Mouse (Mus musculus) adrenal gland, postnatal 4 days (tissue): ENCODE results near the gene Lrig3. TPM values are rescaled to one million over a fixed set of nuclear protein-coding genes. Genes with fewer than 3 reads are reported as not detected.
A peak's percentile ranks its signal among the peaks of the same experiment; 100 is the strongest.

Experiments used
- DNase-seq, 2 experiments: peaks; one replicate each; pipeline ENCODE4 v3.0.0; 2021 to 2022; ENCODE audit warnings: low spot score in 2 of 2, mixed read lengths in 2 of 2
- long read RNA-seq, 2 experiments: library from polyadenylated mRNA; stranded (forward); transcript quantifications; one replicate each; pipeline ENCODE4 v2.0.0; 2021
- total RNA-seq, 2 experiments: library from RNA; stranded (reverse); gene quantifications; 2 replicates each; pipeline ENCODE4 v1.2.3; 2021

Gene Lrig3
- 10 to 100 TPM in 1 of 2 experiments, 1 to 10 TPM in 1; 9.2 to 12.9 TPM for total RNA-seq
- long read RNA-seq, experiment 1, full-length matches to known transcripts, result 2 of 2 reads
- long read RNA-seq, experiment 1, partial matches to known transcripts, result 0 of 2 reads
- long read RNA-seq, experiment 1, other reads (novel, unspliced or antisense), result 0 of 2 reads
- long read RNA-seq, experiment 2, full-length matches to known transcripts, result 10 of 14 reads
- long read RNA-seq, experiment 2, partial matches to known transcripts, result 3 of 14 reads
- long read RNA-seq, experiment 2, other reads (novel, unspliced or antisense), result 1 of 14 reads

DNA sequence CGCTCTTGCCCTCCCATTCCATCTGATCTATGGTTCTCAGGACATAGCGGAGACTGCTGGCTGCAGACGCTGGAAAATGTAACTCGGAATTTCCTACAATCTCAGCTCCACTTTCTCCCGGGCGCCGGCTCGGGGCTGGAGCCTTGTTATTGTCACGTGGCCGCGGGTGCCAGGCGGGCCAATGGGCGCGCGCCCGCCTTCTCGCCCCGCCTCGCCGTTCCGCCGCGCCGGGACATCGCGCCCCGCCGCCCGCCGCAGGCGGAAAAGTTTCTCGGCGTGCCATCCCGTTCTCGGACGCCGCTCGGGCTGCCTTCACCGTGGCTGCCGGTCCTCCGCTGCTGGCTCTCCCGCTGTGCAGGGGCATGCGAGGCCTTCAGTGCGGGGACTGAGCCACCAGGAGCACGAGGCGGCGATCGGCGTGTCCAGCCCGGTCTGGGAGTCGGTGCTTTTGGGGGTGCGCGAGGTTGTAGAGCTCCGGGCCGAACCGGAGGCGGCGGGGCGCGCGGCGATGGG, at the start of gene Lrig3:
TSS of gene Lrig3 (plus strand) at position 201 of the 513 bp plus-strand sequence.
- peak; percentile 45 to 55 for DNase-seq

DNA sequence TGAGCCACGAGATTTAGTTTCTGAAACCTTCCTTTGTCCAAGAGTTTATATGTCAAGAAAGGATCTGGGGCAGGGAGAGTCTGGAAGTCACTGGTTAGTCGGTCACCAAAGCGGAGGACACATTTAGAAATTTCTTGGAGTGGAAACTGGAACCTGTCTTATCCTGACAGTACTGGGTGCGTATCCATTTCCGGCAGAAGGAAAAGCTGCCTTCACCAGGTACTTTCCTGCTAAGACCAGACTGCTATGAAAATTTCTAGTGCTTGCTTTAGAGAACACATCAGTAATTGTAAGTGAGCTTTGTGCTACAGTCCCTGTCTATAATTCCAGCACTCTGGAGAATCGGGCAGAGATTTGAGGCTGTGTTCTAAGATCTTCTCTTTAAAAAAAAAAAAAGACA, 49.2 kb upstream of the Lrig3 start:
- no peak for DNase-seq

GRCm38 (mm10) chr10:125917436-125917871, 48.5 kb upstream of the Lrig3 start:
- no peak for DNase-seq

DNA sequence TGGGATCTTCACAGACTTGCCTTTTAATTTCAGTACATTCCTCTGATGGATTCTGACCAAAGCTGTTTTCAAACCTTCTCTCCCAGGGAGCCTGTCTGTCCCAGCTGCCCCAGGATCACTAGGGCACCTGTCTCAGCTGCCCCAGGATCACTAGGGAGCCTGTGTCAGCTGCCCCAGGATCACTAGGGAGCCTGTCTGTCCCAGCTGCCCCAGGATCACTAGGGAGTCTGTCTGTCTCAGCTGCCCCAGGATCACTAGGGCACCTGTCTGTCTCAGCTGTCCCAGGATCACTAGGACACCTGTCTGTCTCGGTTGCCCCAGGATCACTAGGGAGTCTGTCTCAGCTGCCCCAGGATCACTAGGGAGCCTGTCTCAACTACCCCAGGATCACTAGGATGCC, 47.0 kb upstream of the Lrig3 start:
- DNase-seq, result no peak

- DNase-seq, result no peak
Measured at GRCm38 (mm10) chr10:125921654-125922446, 44.1 kb upstream of the Lrig3 start.

GRCm38 (mm10) chr10:125929961-125930360, 36.0 kb upstream of the Lrig3 start:
- no peak for DNase-seq

DNA sequence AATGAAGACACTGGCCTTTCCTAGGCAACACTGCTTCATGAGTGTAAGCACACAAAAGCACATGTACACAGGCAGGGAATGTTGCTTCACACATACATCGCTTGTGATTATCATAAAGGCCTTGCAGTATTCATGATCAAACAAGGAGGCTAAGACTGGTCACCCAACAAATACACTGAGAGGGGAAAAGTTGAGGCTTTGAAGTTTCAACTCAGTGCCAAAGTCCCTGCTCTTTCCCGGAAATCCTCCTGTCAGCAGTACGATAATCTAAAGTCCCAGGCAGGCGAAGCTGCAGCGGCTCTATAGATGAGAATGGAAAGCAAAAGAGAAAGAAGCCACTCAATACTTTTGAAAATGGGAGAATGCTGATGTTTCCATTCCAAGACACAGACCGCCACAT, 32.6 kb upstream of the Lrig3 start:
- DNase-seq, result no peak

GRCm38 (mm10) chr10:125934095-125934494, 31.9 kb upstream of the Lrig3 start:
- no peak for DNase-seq

DNA sequence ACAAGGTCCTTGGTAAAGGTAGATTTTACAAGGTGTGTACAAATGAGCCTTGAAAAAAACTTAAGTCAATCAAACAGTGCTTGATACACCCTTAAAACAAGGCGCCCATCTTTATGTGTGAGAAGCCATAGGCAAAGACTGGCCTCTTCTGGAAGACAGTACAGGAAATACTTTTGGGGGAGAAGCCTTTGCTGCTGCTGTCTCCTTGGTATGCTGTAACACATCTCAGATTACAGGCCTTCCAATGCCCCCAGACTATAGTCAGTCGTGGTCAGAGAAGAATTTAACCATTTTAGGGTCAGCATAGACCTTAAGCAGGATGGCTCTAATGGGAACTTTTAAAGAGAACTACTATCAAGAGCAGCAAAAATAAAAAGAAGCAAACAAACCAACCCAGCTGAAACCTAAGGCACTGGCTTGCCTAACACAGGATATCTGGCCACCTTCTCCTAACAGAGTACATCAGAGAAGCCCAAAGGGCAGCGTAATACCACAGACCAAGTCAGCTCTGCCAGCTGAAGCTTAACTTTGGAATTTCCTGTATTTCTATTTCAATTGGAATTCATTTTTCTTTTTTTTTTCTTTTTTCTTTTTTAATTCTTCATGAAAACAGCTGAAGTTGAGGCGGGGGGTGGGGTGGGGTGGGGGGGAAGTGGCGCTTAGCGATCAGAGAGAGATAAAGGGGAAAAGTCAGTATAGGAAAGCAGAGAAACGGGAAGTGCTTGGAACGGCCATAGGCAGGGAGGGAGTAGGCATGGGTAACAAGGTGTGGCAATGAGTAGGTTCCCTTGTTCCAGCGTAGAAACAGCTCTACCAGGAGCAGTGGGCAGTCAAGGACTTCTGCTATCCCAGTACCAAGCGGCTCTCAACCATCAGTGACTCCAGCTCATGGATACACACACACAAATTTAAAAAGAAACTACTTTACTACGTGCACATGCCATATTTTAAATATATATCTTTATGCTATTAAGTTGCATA, 28.2 kb upstream of the Lrig3 start:
- no peak for DNase-seq

GRCm38 (mm10) chr10:125938528-125939402, 27.2 kb upstream of the Lrig3 start:
- no peak for DNase-seq

GRCm38 (mm10) chr10:125940316-125941059, 25.5 kb upstream of the Lrig3 start:
- no peak for DNase-seq

- no peak for DNase-seq
Measured at GRCm38 (mm10) chr10:125943098-125943497, 22.9 kb upstream of the Lrig3 start.

DNA sequence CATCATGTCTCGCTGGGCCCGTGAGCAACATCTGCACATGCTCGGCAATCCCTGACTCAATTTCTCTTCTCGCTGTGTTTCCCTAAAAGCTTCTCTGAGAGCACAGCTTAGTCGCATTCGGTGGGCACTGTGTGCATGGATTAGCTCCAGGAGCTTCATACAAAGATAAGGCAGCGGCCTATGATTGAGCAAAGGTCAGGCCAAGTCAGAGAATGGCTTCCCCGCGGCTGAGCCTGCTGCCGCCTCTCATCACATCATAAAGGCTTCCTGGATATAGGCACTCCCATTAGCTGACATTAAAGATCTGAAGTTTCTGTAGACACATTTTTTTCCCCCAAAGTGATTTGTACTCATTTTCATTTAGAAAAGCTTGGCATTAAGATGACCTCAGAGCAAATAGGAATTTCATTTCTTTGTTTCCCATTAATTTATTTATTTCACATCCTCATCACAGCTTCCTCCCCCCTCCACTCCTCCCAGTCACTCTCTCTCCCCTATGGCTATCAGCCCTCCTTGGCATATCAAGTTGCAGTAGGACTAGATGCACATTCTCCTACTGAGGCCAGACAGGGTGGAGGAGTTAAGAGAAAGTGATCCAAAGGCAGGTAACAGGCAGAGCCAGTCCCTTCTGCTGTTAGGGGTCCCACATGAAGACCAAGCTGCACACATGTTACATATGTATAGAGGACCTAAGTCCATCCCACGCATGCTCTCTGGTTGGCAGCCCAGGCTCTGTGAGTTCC, 21.0 kb upstream of the Lrig3 start:
- no peak for DNase-seq

- DNase-seq, result no peak
Measured at GRCm38 (mm10) chr10:125948842-125949474, 17.0 kb upstream of the Lrig3 start.

GRCm38 (mm10) chr10:125951633-125952032, 14.3 kb upstream of the Lrig3 start:
- no peak for DNase-seq

DNA sequence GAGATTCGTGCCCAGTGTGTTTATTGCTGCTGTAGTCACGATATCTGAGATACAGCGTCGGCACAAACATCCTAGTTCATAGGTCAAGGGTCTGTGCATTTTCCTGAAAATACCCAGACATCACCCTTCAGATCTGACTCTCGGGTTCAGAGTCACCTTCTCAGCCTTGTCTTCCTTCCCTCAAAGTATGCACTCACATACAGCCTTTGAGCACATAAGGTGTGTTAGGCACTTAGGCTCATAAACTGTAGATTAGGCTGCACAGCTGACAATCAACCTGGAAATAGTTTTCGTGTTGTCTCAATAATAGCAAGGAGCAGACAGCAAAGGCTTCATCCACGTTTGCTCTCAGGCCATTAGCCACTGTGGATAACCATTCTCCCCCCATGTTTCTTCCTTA, 11.6 kb upstream of the Lrig3 start:
- DNase-seq, result no peak

GRCm38 (mm10) chr10:125954747-125955530, 11.0 kb upstream of the Lrig3 start:
- no peak for DNase-seq
